Mouse (Mus musculus) intestine, embryonic 16.5 days (tissue): ENCODE data around the gene Trappc13. TPM values are rescaled to one million over a fixed set of nuclear protein-coding genes. Genes with fewer than 3 reads are reported as not detected.
"Not testable (repeated sequence)": the region's sequence is repeated elsewhere in the genome, so short reads cannot be mapped to it uniquely, and the experiment has no call there.

Experiments used
- ATAC-seq: fragments of 200-750 bp; cut with Nextera tagmentation; 2 replicates; pipeline ENCODE4 v1.8.0; 2017; ENCODE audit warnings: moderate TSS enrichment, moderate library complexity
- H3K27ac ChIP-seq: fragments of 300-500 bp; sonication (generic); 2 replicates; pipeline ENCODE4 v1.5.1; 2014; ENCODE audit warnings: mild to moderate bottlenecking, low read length
- H3K27me3 ChIP-seq: fragments of 300-500 bp; sonication (generic); replicated peaks from 2 replicates; pipeline ENCODE4 v1.6.1; 2014; ENCODE audit warnings: low read length, control low read depth, mixed read lengths; ENCODE audit not compliant: control insufficient read depth, insufficient read depth
- H3K36me3 ChIP-seq: fragments of 300-500 bp; sonication (generic); 2 replicates; pipeline ENCODE4 v1.6.1; 2014; ENCODE audit warnings: low read length, control low read depth; ENCODE audit not compliant: control insufficient read depth, insufficient read depth
- H3K4me1 ChIP-seq: fragments of 300-500 bp; sonication (generic); 2 replicates; pipeline ENCODE4 v1.6.1; 2014; ENCODE audit warnings: low read length, control low read depth, mixed read lengths; ENCODE audit not compliant: control insufficient read depth, insufficient read depth
- H3K4me2 ChIP-seq: fragments of 300-500 bp; sonication (generic); 2 replicates; pipeline ENCODE4 v1.6.1; 2014; ENCODE audit warnings: low read depth, low read length, control low read depth
- H3K4me3 ChIP-seq: fragments of 300-500 bp; sonication (generic); 2 replicates; pipeline ENCODE4 v1.5.1; 2014; ENCODE audit warnings: mild to moderate bottlenecking, low read length
- H3K9ac ChIP-seq: fragments of 300-500 bp; sonication (generic); 2 replicates; pipeline ENCODE4 v1.6.1; 2014; ENCODE audit warnings: low read depth, low read length
- H3K9me3 ChIP-seq: fragments of 300-500 bp; sonication (generic); 2 replicates; pipeline ENCODE4 v1.6.1; 2016; ENCODE audit warnings: low read length, control low read depth; ENCODE audit not compliant: control insufficient read depth
- WGBS: fragments of 180-500 bp; shearing (Covaris S2); extraction: QIAGEN DNeasy Blood & Tissue Kit; methylation state at CpG from one replicate; pipeline ENCODE4 v1.1.7; 2014; 5-methylcytosine and 5-hydroxymethylcytosine counted together
- polyA plus RNA-seq: library from polyadenylated mRNA; unstranded; fragments of >200 nt; fragmentation: Nextera tagmentation; extraction: Ambion mirVana; gene quantifications from 2 replicates; pipeline ENCODE4 v1.2.1, GENCODE M21; 2015

Gene Trappc13
- 50.4 and 54.5 TPM in 2 replicates for polyA plus RNA-seq

GRCm38 (mm10) chr13:104177796-104178649 lies at the start of gene Trappc13:
TSS of gene Trappc13 (minus strand) at chr13:104178469.
- under 1% methylated on average over 32 of the region's 32 CpGs for WGBS
- H3K27me3 ChIP-seq: no peaks in the 10 kb centered on the region
- H3K9ac ChIP-seq: peak within 1 kb of the TSS; percentile 78
- peak within 1 kb of the TSS; percentile 65 for H3K4me2 ChIP-seq
- H3K9me3 ChIP-seq: no peaks in the 10 kb centered on the region
- no peaks in the 10 kb centered on the region for H3K36me3 ChIP-seq
- peak within 1 kb of the TSS; percentile 81 for H3K4me3 ChIP-seq
- peaks cover 3% of the 10 kb centered on the region; the same call in 1 of the 2 replicates for H3K4me1 ChIP-seq
- H3K27ac ChIP-seq: peak within 1 kb of the TSS; percentile 72
- ATAC-seq: peak; percentile 93

- Histone ChIP-seq H3K4me2 (peak overlapping the region; percentile 58), H3K36me3 (no peaks in the 10 kb centered on the region), H3K27me3 (no peaks in the 10 kb centered on the region), H3K4me1 (peaks cover 3% of the 10 kb centered on the region; the same call in 1 of the 2 replicates), H3K9ac (peak overlapping the region; percentile 45), H3K27ac (no peak overlapping the region), H3K4me3 (peak overlapping the region; percentile 84), H3K9me3 (no peaks in the 10 kb centered on the region)
- ATAC-seq: no peak
- WGBS: 44% methylated on average over 3 of the region's 3 CpGs
These were observed 49.2 kb upstream of the Trappc13 start for GRCm38 (mm10) chr13:104227478-104227877.

GRCm38 (mm10) chr13:104204313-104204712 lies 26.0 kb upstream of the Trappc13 start:
- Histone ChIP-seq H3K4me1 (no peaks in the 10 kb centered on the region), H3K9ac (no peak overlapping the region), H3K36me3 (0 out of 2 replicates have a peak, but pooled peaks cover 2% of the 10 kb centered on the region), H3K4me2 (no peak overlapping the region), H3K4me3 (no peak overlapping the region), H3K9me3 (no peaks in the 10 kb centered on the region), H3K27me3 (no peaks in the 10 kb centered on the region), H3K27ac (no peak overlapping the region)
- 56% methylated on average over 1 of the region's 1 CpGs for WGBS
- no peak for ATAC-seq

- H3K36me3 ChIP-seq, H3K27ac ChIP-seq, H3K9ac ChIP-seq, H3K4me1 ChIP-seq, H3K4me2 ChIP-seq, H3K4me3 ChIP-seq, ATAC-seq, H3K27me3 ChIP-seq, H3K9me3 ChIP-seq: not testable (repeated sequence)
These were observed 17.6 kb upstream of the Trappc13 start for GRCm38 (mm10) chr13:104195891-104196290.

- H3K27me3 ChIP-seq: no peaks in the 10 kb centered on the region
- no peak overlapping the region for H3K27ac ChIP-seq
- no peaks in the 10 kb centered on the region for H3K4me1 ChIP-seq
- no peak overlapping the region for H3K9ac ChIP-seq
- no peak overlapping the region for H3K4me3 ChIP-seq
- 79% methylated on average over 4 of the region's 4 CpGs for whole genome bisulfite sequencing
- ATAC-seq: peak; percentile 70
- H3K4me2 ChIP-seq: no peak overlapping the region
- H3K36me3 ChIP-seq: no peaks in the 10 kb centered on the region
- no peaks in the 10 kb centered on the region for H3K9me3 ChIP-seq
These were observed 9.1 kb upstream of the Trappc13 start for GRCm38 (mm10) chr13:104187357-104187756.

GRCm38 (mm10) chr13:104179176-104179888 lies 1.1 kb upstream of the Trappc13 start:
- H3K4me1 ChIP-seq: peaks cover 3% of the 10 kb centered on the region; the same call in 1 of the 2 replicates
- ATAC-seq: 0 out of 2 replicates have a peak, but pooled peaks have one; percentile 7
- no peaks in the 10 kb centered on the region for H3K27me3 ChIP-seq

GRCm38 (mm10) chr13:104178650-104179121 lies 417 bp upstream of the Trappc13 start, which contains the start of gene Trim23:
TSS of gene Trim23 (plus strand) at chr13:104178797.
- Histone ChIP-seq H3K4me3 (peak within 1 kb of the TSS; percentile 81), H3K27ac (peak within 1 kb of the TSS; percentile 72), H3K4me2 (peak within 1 kb of the TSS; percentile 65), H3K36me3 (no peaks in the 10 kb centered on the region), H3K9ac (peak within 1 kb of the TSS; percentile 78), H3K4me1 (peaks cover 3% of the 10 kb centered on the region; the same call in 1 of the 2 replicates), H3K9me3 (no peaks in the 10 kb centered on the region), H3K27me3 (no peaks in the 10 kb centered on the region)
- ATAC-seq: peak; percentile 99
- under 1% methylated on average over 38 of the region's 38 CpGs for WGBS

More at GRCm38 (mm10) chr13:104179176-104179888, 1.1 kb upstream of the Trappc13 start:
- H3K27ac ChIP-seq: peak overlapping the region; percentile 67; the same call in 1 of the 2 replicates
- H3K4me2 ChIP-seq: peak overlapping the region; percentile 65
- H3K9ac ChIP-seq: peak overlapping the region; percentile 78
- H3K9me3 ChIP-seq: no peaks in the 10 kb centered on the region
- no peaks in the 10 kb centered on the region for H3K36me3 ChIP-seq
- 16% methylated on average over 13 of the region's 13 CpGs for WGBS
- H3K4me3 ChIP-seq: peak overlapping the region; percentile 81

- Histone ChIP-seq H3K4me1 (peaks cover 5% of the 10 kb centered on the region; the same call in 1 of the 2 replicates), H3K36me3 (no peaks in the 10 kb centered on the region), H3K27ac (no peak overlapping the region), H3K4me2 (peak overlapping the region; percentile 52), H3K9me3 (no peaks in the 10 kb centered on the region), H3K27me3 (no peaks in the 10 kb centered on the region), H3K9ac (no peak overlapping the region), H3K4me3 (peak overlapping the region; percentile 39)
- no peak for ATAC-seq
- WGBS: 61% methylated on average over 3 of the region's 3 CpGs
These were observed 1.4 kb downstream of the Trappc13 start for GRCm38 (mm10) chr13:104176874-104177273.

GRCm38 (mm10) chr13:104172498-104172897 lies 5.8 kb downstream of the Trappc13 start:
- no peak overlapping the region for H3K4me3 ChIP-seq
- H3K9ac ChIP-seq: no peak overlapping the region
- H3K9me3 ChIP-seq: no peaks in the 10 kb centered on the region
- no peaks in the 10 kb centered on the region for H3K27me3 ChIP-seq
- H3K4me1 ChIP-seq: peaks cover 5% of the 10 kb centered on the region; the same call in 1 of the 2 replicates
- H3K4me2 ChIP-seq: no peak overlapping the region
- no peak overlapping the region for H3K27ac ChIP-seq
- ATAC-seq: no peak
- H3K36me3 ChIP-seq: no peaks in the 10 kb centered on the region
